Mouse (Mus musculus) CH12.LX (cell line): Measurements from ENCODE around the gene A3galt2.

ENCODE experiments used
- CHD1 ChIP-seq: IDR thresholded peaks from 2 replicates; pipeline ENCODE4 v1.6.1; 2012; ENCODE audit warnings: low read depth, low read length, improper control_type of control experiment, inconsistent platforms
- CTCF ChIP-seq, 2 experiments: IDR thresholded peaks in 1 of 2; conservative IDR thresholded peaks in 1 of 2; 2 replicates each; pipeline ENCODE4 v1.5.1; 2011 to 2012; ENCODE audit warnings: low read depth in 2 of 2, low read length in 2 of 2, improper control_type of control experiment in 1 of 2, inconsistent platforms in 1 of 2, mild to moderate bottlenecking in 1 of 2, moderate library complexity in 1 of 2
- MAX ChIP-seq: IDR thresholded peaks from 2 replicates; pipeline ENCODE4 v1.6.1; 2011; ENCODE audit warnings: low read length, improper control_type of control experiment
- POLR2A ChIP-seq: IDR thresholded peaks from 2 replicates; pipeline ENCODE4 v1.6.1; 2011; ENCODE audit warnings: low read depth, mild to moderate bottlenecking, improper control_type of control experiment, low read length
- RAD21 ChIP-seq: IDR thresholded peaks from 2 replicates; pipeline ENCODE4 v1.6.1; 2011; ENCODE audit warnings: low read depth, mild to moderate bottlenecking, low read length, improper control_type of control experiment, moderate library complexity
- SMC3 ChIP-seq: IDR thresholded peaks from 2 replicates; pipeline ENCODE4 v1.6.1; 2011; ENCODE audit warnings: low read depth, low read length, improper control_type of control experiment
- USF1 ChIP-seq: IDR thresholded peaks from 2 replicates; pipeline ENCODE4 v1.6.1; 2014; ENCODE audit warnings: low read depth, mild to moderate bottlenecking, inconsistent platforms, low read length, improper control_type of control experiment

DNA sequence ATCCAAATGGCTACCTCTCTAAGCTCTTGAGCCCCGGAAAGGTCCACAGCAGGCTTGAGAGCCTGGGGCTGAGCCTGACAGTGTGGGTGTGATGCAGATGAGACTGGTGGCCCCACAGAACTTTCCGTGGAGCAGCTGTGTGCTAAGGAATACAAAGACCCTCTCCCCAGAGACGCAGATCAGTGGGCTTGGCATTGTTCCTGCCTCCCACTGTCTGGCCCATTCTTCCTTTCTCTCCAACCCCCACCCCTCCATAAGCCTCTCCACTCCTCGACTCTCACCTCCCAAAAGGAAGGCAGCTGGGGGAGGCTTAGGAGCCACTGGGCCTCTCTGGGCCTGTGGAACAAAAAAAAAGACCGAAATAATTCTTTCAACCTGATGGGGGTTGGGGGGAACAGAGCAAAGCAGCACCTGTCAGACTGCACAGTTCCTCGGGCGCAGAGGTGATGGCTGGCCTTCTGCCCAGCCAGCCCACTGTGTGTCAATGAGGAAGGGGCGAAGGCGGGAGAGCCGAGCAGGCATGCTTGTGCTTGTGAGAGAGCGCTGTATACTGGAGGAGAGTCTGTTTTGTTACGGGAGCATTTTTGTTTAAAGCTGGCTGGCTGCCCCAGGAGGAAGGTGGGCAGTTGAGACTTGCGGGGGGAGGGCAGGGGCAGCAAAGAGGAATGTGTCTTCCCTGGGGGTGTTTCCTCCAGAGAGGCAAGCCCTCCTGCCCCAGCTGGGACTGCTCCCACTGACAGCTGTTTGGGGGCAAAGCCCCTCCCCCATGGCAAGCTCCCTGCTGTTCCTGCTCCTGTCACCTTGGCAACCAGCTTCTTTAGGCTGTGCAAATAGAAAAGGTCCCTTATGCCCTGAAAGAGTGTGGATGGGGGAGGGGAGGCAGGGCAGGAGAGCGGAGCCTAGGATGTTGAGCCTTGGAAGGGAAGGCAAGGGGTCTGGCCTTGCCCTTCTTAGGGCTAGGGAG is 39.6 kb upstream of the A3galt2 start:
- TF ChIP-seq CHD1, result no peak
- no peak for TF ChIP-seq USF1
- TF ChIP-seq CTCF (conservative IDR thresholded peaks at IDR 0.05 in 1 of 2, IDR thresholded peaks at IDR 0.05 in 1 of 2; ENCODE audit: low read depth in 2 of 2, low read length in 2 of 2), result no peak
- no peak for TF ChIP-seq RAD21
- no peak for TF ChIP-seq POLR2A
- no peak for TF ChIP-seq SMC3
- no peak for TF ChIP-seq MAX
